21 mouse cellular contexts compared by ENCODE assay signal in the genomic region with DNA sequence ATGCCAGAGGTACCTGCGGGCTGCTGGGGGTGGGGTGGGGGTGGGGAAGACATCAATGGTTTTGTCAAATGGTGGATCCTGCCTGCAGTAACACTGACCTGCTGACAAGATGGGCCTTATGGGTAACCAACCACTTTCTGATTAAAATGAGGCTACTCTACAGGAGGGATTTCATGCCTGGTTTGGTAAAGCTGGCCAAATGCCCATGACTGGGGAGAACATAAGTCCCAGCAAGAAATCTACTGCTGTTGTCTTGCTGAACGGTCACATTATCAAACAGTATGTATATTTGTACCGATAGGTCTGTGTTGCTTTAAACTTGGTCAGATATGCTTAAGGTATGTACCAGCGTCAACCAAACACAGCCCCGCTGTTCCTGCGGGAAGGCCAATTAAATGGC.
DNase-seq lines count a peak whose midpoint lies in the region; ATAC-seq and TF ChIP-seq lines count a peak whose summit lies in the region.
"Had no signal": no experiment of that assay in that cellular context is flagged by ENCODE, and none has a peak within 500 bp of the region (broad histone marks: within the 10 kb centered on the region; RNA-seq: fewer than 3 reads in every experiment).

No protein-coding gene starts in this region.

- no peak for TF ChIP-seq EP300 in liver, postnatal 0 days (IDR thresholded peaks at IDR 0.05; ENCODE audit: low read depth)

- WGBS in liver, postnatal 0 days (ENCODE audit: insufficient replicate concordance) = 60% methylated on average over 6 of the region's 6 CpGs

- H3K4me2 ChIP-seq in liver, postnatal 0 days (ENCODE audit: low read depth, low read length) = no peak overlapping the region
- H3K4me2 ChIP-seq: forebrain, embryonic 15.5 days; heart, embryonic 13.5 days; hindbrain, embryonic 15.5 days; kidney, embryonic 15.5 days; neural tube, embryonic 13.5 days; stomach, embryonic 15.5 days had no signal

- no peaks in the 10 kb centered on the region for H3K4me1 ChIP-seq in liver, postnatal 0 days (ENCODE audit: insufficient read depth)
- H3K4me1 ChIP-seq: stomach, embryonic 15.5 days had no signal

- ATAC-seq in liver, postnatal 0 days = no peak
- ATAC-seq: forebrain, embryonic 15.5 days; intestine, embryonic 16.5 days had no signal

- no peak overlapping the region for H3K4me3 ChIP-seq in liver, postnatal 0 days (ENCODE audit: low read depth, low read length)
- H3K4me3 ChIP-seq: erythroblast, embryonic 14.5 days; forebrain, embryonic 15.5 days; heart, embryonic 13.5 days; hindbrain, embryonic 15.5 days; kidney, embryonic 15.5 days; neural tube, embryonic 13.5 days; stomach, embryonic 15.5 days had no signal

- peak; percentile 68 for DNase-seq in left cerebral cortex, postnatal 4 days
- DNase-seq in left cerebral cortex, adult 11 months (ENCODE audit: low spot score) = no peak
- peak; percentile 47 for DNase-seq in brain, adult 2 months (ENCODE audit: low read depth, low spot score)
- DNase-seq in cerebellum, adult 11-12 months = peak; percentile 26
- DNase-seq in cerebellum, postnatal 14 days = peak; percentile 75 to 78
- no peak for DNase-seq in liver, postnatal 0 days
- DNase-seq in embryo, embryonic 9.5 days (ENCODE audit: extremely low spot score) = no peak
- DNase-seq: adrenal gland, adult 2 months; gastrocnemius, postnatal 14 days; heart, adult 18-20 months; liver; lung, postnatal 10 days; thymus, adult 2 months had no signal

- no peaks in the 10 kb centered on the region for H3K9me3 ChIP-seq in liver, postnatal 0 days (ENCODE audit: low read length)
- H3K9me3 ChIP-seq: forebrain, embryonic 15.5 days; heart, embryonic 13.5 days; hindbrain, embryonic 15.5 days; kidney, embryonic 15.5 days; neural tube, embryonic 13.5 days; stomach, embryonic 15.5 days had no signal

- H3K27me3 ChIP-seq in liver, postnatal 0 days (ENCODE audit: insufficient read depth, low read length) = no peaks in the 10 kb centered on the region
- H3K27me3 ChIP-seq: forebrain, embryonic 15.5 days; heart, embryonic 13.5 days; hindbrain, embryonic 15.5 days; kidney, embryonic 15.5 days; neural tube, embryonic 13.5 days; stomach, embryonic 15.5 days had no signal

- intact Hi-C loops in left cerebral cortex, postnatal 4 days (cut with DNase I) = no loop called here

- no peak for TF ChIP-seq CTCF in liver, postnatal 0 days (IDR thresholded peaks at IDR 0.05; ENCODE audit: low read depth)

- H3K9ac ChIP-seq in liver, postnatal 0 days (replicated peaks) = no peak overlapping the region
- H3K9ac ChIP-seq: forebrain, embryonic 15.5 days; heart, embryonic 13.5 days; hindbrain, embryonic 15.5 days; kidney, embryonic 15.5 days; neural tube, embryonic 13.5 days; stomach, embryonic 15.5 days had no signal

- no peaks in the 10 kb centered on the region for H3K36me3 ChIP-seq in liver, postnatal 0 days (replicated peaks; ENCODE audit: insufficient read depth, low read length)
- H3K36me3 ChIP-seq: forebrain, embryonic 15.5 days; heart, embryonic 13.5 days; hindbrain, embryonic 15.5 days; kidney, embryonic 15.5 days; neural tube, embryonic 13.5 days; stomach, embryonic 15.5 days had no signal

- H3K27ac ChIP-seq in liver, postnatal 0 days (ENCODE audit: low read depth) = no peak overlapping the region
- H3K27ac ChIP-seq: forebrain, embryonic 15.5 days; heart, embryonic 13.5 days; hindbrain, embryonic 15.5 days; kidney, embryonic 15.5 days; neural tube, embryonic 13.5 days; stomach, embryonic 15.5 days had no signal

Comparison
In these comparisons a context has a peak if more than half of its experiments do, and no peak if none do; other contexts are left out.
1. DNase-seq: peak in left cerebral cortex, postnatal 4 days (single experiment), brain, adult 2 months (single experiment), cerebellum, adult 11-12 months (single experiment) and cerebellum, postnatal 14 days (2 of 2); none in left cerebral cortex, adult 11 months (single experiment), liver, postnatal 0 days (single experiment) and embryo, embryonic 9.5 days (single experiment).